8 mouse cellular contexts compared by ENCODE assay signal in genomic region chr2:32288371-32288931, GRCm38 (mm10). TPM values are rescaled to one million over a fixed set of nuclear protein-coding genes. Genes with fewer than 3 reads are reported as not detected.
A peak's percentile ranks its signal among the peaks of the same experiment; 100 is the strongest.
DNase-seq lines count a peak whose midpoint lies in the region; ATAC-seq lines count a peak whose summit lies in the region.

No protein-coding gene starts in this region.

- peaks cover 21% of the 10 kb centered on the region for H3K4me1 ChIP-seq in heart, embryonic 12.5 days (replicated peaks)
- H3K4me1 ChIP-seq in heart, embryonic 13.5 days: peaks cover 27% of the 10 kb centered on the region
- H3K4me1 ChIP-seq in liver, embryonic 16.5 days (ENCODE audit: control insufficient read depth, low read depth, low read length): peaks cover 19% of the 10 kb centered on the region
- H3K4me1 ChIP-seq in neural tube, embryonic 15.5 days: peaks cover 37% of the 10 kb centered on the region

- under 1% methylated on average over 28 of the region's 29 CpGs for WGBS in heart, embryonic 12.5 days
- WGBS in heart, embryonic 13.5 days: 1% methylated on average over 29 of the region's 29 CpGs
- 1% methylated on average over 29 of the region's 29 CpGs for WGBS in liver, embryonic 16.5 days (ENCODE audit: insufficient replicate concordance)
- WGBS in neural tube, embryonic 15.5 days: 2% methylated on average over 22 of the region's 29 CpGs

- H3K27ac ChIP-seq in heart, embryonic 12.5 days (ENCODE audit: poor library complexity, severe bottlenecking): peak overlapping the region; percentile 69
- H3K27ac ChIP-seq in heart, embryonic 13.5 days (replicated peaks): peak overlapping the region; percentile 82
- H3K27ac ChIP-seq in liver, embryonic 16.5 days (ENCODE audit: low read length): peak overlapping the region; percentile 77
- H3K27ac ChIP-seq in neural tube, embryonic 15.5 days (replicated peaks): peak overlapping the region; percentile 72

- H3K4me2 ChIP-seq in heart, embryonic 12.5 days: peak overlapping the region; percentile 90
- peak overlapping the region; percentile 91 for H3K4me2 ChIP-seq in heart, embryonic 13.5 days
- peak overlapping the region; percentile 90 for H3K4me2 ChIP-seq in liver, embryonic 16.5 days (ENCODE audit: low read depth, low read length)
- peak overlapping the region; percentile 83 for H3K4me2 ChIP-seq in neural tube, embryonic 15.5 days

- H3K4me3 ChIP-seq in heart, embryonic 12.5 days: peak overlapping the region; percentile 66
- peak overlapping the region; percentile 93 for H3K4me3 ChIP-seq in heart, embryonic 13.5 days
- H3K4me3 ChIP-seq in liver, embryonic 16.5 days (ENCODE audit: low read depth, low read length): peak overlapping the region; percentile 79
- peak overlapping the region; percentile 72 for H3K4me3 ChIP-seq in neural tube, embryonic 15.5 days (replicated peaks)

- no peaks in the 10 kb centered on the region for H3K9me3 ChIP-seq in heart, embryonic 12.5 days (replicated peaks)
- no peaks in the 10 kb centered on the region for H3K9me3 ChIP-seq in heart, embryonic 13.5 days
- no peaks in the 10 kb centered on the region for H3K9me3 ChIP-seq in liver, embryonic 16.5 days (replicated peaks; ENCODE audit: control insufficient read depth, low read length)
- H3K9me3 ChIP-seq in neural tube, embryonic 15.5 days (replicated peaks): no peaks in the 10 kb centered on the region

- intact Hi-C loops in left cerebral cortex, postnatal 10 days (cut with DNase I): no loop called here

- H3K9ac ChIP-seq in heart, embryonic 12.5 days: peak overlapping the region; percentile 85
- peak overlapping the region; percentile 90 for H3K9ac ChIP-seq in heart, embryonic 13.5 days
- peak overlapping the region; percentile 87 for H3K9ac ChIP-seq in liver, embryonic 16.5 days (ENCODE audit: low read depth, low read length)
- peak overlapping the region; percentile 91 for H3K9ac ChIP-seq in neural tube, embryonic 15.5 days (replicated peaks)

- ATAC-seq in heart, embryonic 12.5 days (ENCODE audit: insufficient number of reproducible peaks, low FRiP score): peak; percentile 56
- peak; percentile 34 for ATAC-seq in heart, embryonic 13.5 days (ENCODE audit: extremely low read depth, insufficient number of reproducible peaks, low FRiP score, low TSS enrichment)
- ATAC-seq in liver, embryonic 16.5 days (ENCODE audit: low read depth): peak; percentile 33
- peak; percentile 67 for ATAC-seq in neural tube, embryonic 15.5 days (ENCODE audit: low FRiP score)

- H3K27me3 ChIP-seq in heart, embryonic 12.5 days (replicated peaks): no peaks in the 10 kb centered on the region
- H3K27me3 ChIP-seq in heart, embryonic 13.5 days (replicated peaks): no peaks in the 10 kb centered on the region
- no peaks in the 10 kb centered on the region for H3K27me3 ChIP-seq in liver, embryonic 16.5 days (ENCODE audit: control insufficient read depth, insufficient read depth, low read depth, low read length)
- H3K27me3 ChIP-seq in neural tube, embryonic 15.5 days (replicated peaks): no peaks in the 10 kb centered on the region

- DNase-seq in heart, adult 18-20 months: no peak
- peak; percentile 58 for DNase-seq in adipocyte (ENCODE audit: low spot score)
- no peak for DNase-seq in layer of hippocampus, adult 18-20 months (ENCODE audit: low spot score in 2 of 2)
- no peak for DNase-seq in left cerebral cortex, postnatal 10 days (ENCODE audit: extremely low spot score in 1 of 2, low spot score in 2 of 2)

- peaks cover 37% of the 10 kb centered on the region for H3K36me3 ChIP-seq in heart, embryonic 12.5 days
- H3K36me3 ChIP-seq in heart, embryonic 13.5 days: peaks cover 42% of the 10 kb centered on the region
- H3K36me3 ChIP-seq in liver, embryonic 16.5 days (ENCODE audit: control insufficient read depth, insufficient read depth): 0 out of 2 replicates have a peak, but pooled peaks cover 2% of the 10 kb centered on the region
- peaks cover 27% of the 10 kb centered on the region for H3K36me3 ChIP-seq in neural tube, embryonic 15.5 days

RNA-seq across cellular contexts. Expression of gene Swi5, which starts 0.6 kb away (rescaled TPM):
- polyA plus RNA-seq in heart, embryonic 12.5 days (2016; fragmentation: Nextera tagmentation; extraction: Ambion mirVana): 284 and 317 TPM in 2 replicates
- 100 to 1,000 TPM; 214 to 232 TPM for total RNA-seq in heart, adult 18-20 months (2021)
- 286 and 336 TPM in 2 replicates for polyA plus RNA-seq in heart, embryonic 13.5 days (2015; fragmentation: Nextera tagmentation; extraction: Ambion mirVana)
- polyA plus RNA-seq in liver, embryonic 16.5 days (2015; fragmentation: Nextera tagmentation; extraction: Ambion mirVana): 134 and 157 TPM in 2 replicates
- 421 and 448 TPM in 2 replicates for polyA plus RNA-seq in neural tube, embryonic 15.5 days (2015; fragmentation: Nextera tagmentation; extraction: Ambion mirVana)
- 100 to 1,000 TPM; 202 to 208 TPM for total RNA-seq in layer of hippocampus, adult 18-20 months (2021)
- 100 to 1,000 TPM; 233 to 242 TPM for total RNA-seq in left cerebral cortex, postnatal 10 days (2021)

RNA-seq across cellular contexts. Expression of gene Golga2, which starts 1.3 kb away (rescaled TPM):
- polyA plus RNA-seq in heart, embryonic 12.5 days (2016; fragmentation: Nextera tagmentation; extraction: Ambion mirVana): 28.4 and 30.7 TPM in 2 replicates
- total RNA-seq in heart, adult 18-20 months (2021): 10 to 100 TPM; 67.6 to 75.5 TPM
- polyA plus RNA-seq in heart, embryonic 13.5 days (2015; fragmentation: Nextera tagmentation; extraction: Ambion mirVana): 22.0 and 22.2 TPM in 2 replicates
- polyA plus RNA-seq in liver, embryonic 16.5 days (2015; fragmentation: Nextera tagmentation; extraction: Ambion mirVana): 9.5 and 10.0 TPM in 2 replicates
- 27.5 and 31.3 TPM in 2 replicates for polyA plus RNA-seq in neural tube, embryonic 15.5 days (2015; fragmentation: Nextera tagmentation; extraction: Ambion mirVana)
- 10 to 100 TPM; 85.1 to 92.5 TPM for total RNA-seq in layer of hippocampus, adult 18-20 months (2021)
- 10 to 100 TPM; 73.6 to 78.6 TPM for total RNA-seq in left cerebral cortex, postnatal 10 days (2021)

RNA-seq across cellular contexts. Expression of gene Uck1, which starts 28.5 kb away (rescaled TPM):
- polyA plus RNA-seq in heart, embryonic 12.5 days (2016; fragmentation: Nextera tagmentation; extraction: Ambion mirVana): 42.7 and 44.2 TPM in 2 replicates
- 10 to 100 TPM; 20.3 to 26.7 TPM for total RNA-seq in heart, adult 18-20 months (2021)
- polyA plus RNA-seq in heart, embryonic 13.5 days (2015; fragmentation: Nextera tagmentation; extraction: Ambion mirVana): 44.8 and 45.3 TPM in 2 replicates
- 27.9 and 28.5 TPM in 2 replicates for polyA plus RNA-seq in liver, embryonic 16.5 days (2015; fragmentation: Nextera tagmentation; extraction: Ambion mirVana)
- 88.6 and 95.8 TPM in 2 replicates for polyA plus RNA-seq in neural tube, embryonic 15.5 days (2015; fragmentation: Nextera tagmentation; extraction: Ambion mirVana)
- 10 to 100 TPM; 52.3 to 58.5 TPM for total RNA-seq in layer of hippocampus, adult 18-20 months (2021)
- 10 to 100 TPM; 65.2 to 74.9 TPM for total RNA-seq in left cerebral cortex, postnatal 10 days (2021)

RNA-seq across cellular contexts. Expression of gene Pomt1, which starts 52.1 kb away (rescaled TPM):
- polyA plus RNA-seq in heart, embryonic 12.5 days (2016; fragmentation: Nextera tagmentation; extraction: Ambion mirVana): 16.6 and 18.3 TPM in 2 replicates
- 10 to 100 TPM; 13.7 to 17.8 TPM for total RNA-seq in heart, adult 18-20 months (2021)
- polyA plus RNA-seq in heart, embryonic 13.5 days (2015; fragmentation: Nextera tagmentation; extraction: Ambion mirVana): 16.0 and 18.8 TPM in 2 replicates
- polyA plus RNA-seq in liver, embryonic 16.5 days (2015; fragmentation: Nextera tagmentation; extraction: Ambion mirVana): 12.1 and 13.2 TPM in 2 replicates
- polyA plus RNA-seq in neural tube, embryonic 15.5 days (2015; fragmentation: Nextera tagmentation; extraction: Ambion mirVana): 30.7 and 30.9 TPM in 2 replicates
- 10 to 100 TPM; 23.3 to 24.4 TPM for total RNA-seq in layer of hippocampus, adult 18-20 months (2021)
- total RNA-seq in left cerebral cortex, postnatal 10 days (2021): 10 to 100 TPM; 27.2 to 29.0 TPM
